Mouse (Mus musculus) gastrocnemius, postnatal 10 days (tissue): Measurements from ENCODE around the gene Pgf. TPM values are rescaled to one million over a fixed set of nuclear protein-coding genes. Genes with fewer than 3 reads are reported as not detected.

Experiments
- DNase-seq: peaks from one replicate; pipeline ENCODE4 v3.0.0; 2021; ENCODE audit warnings: mixed read lengths
- total RNA-seq, 2 experiments: library from RNA; stranded (reverse); gene quantifications; 2 replicates each; pipeline ENCODE4 v1.2.3; 2021

The Pgf gene
- total RNA-seq, 2 experiments from 2014 or later: 2.4 to 4.0 TPM

- no peak for DNase-seq
Measured at GRCm38 (mm10) chr12:85123645-85124044, 53.9 kb downstream of the Pgf start.

DNA sequence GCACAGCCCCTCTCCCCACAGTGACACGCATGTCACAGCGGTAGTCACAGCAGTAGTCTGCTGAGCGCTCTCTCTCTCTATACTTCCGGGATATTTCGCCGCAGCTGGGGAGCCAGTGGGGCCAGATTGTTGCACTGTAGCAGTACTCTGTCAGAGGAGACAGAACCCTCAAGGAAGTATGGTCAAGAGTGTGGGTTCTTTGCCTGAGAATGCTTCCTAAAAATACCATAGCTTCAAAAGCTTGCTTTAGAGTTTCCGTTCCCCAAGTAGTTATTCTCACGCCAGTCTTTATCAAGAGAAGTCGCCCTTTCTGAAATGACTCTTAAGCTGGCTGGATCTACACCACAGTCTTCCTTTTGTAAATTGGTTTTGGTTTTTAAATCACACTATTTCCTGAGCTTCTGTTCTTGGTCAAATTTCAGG lies 54.5 kb downstream of the Pgf start:
- DNase-seq: no peak

DNA sequence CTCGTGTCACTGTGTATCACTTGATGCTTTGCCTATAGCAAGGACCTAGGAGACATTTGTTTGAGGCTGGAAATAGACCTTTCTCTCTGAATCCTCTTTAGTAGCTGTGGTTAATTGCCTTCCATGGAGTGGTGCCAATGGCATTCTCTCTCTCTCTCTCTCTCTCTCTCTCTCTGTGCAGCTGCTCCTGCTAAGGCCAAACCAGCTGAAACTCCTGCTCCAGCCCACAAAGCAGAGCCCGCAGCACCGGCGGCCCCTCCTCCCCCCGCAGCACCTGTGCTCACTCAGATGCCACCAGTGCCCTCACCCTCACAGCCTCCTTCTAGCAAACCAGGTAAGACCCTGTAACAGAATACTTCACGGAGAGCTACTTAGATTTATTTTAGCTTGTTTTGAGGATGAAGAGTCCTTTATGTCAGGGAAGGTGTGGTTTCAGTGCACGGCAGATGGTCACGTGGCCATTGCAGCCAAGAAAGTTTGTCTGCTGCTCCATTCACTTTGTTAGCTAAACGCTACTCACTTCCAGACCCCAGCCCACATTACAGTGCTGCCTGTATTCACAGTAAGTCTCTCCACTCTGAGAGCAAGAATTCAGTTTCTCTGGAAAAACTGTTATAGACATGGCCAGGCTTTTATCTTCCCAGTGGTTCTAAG lies 55.7 kb downstream of the Pgf start:
- DNase-seq: no peak

Other genes starting within 250 kb of the Pgf start
- 10 to 100 TPM; 37.5 to 37.6 TPM for gene Fcf1, start 206.9 kb downstream of the Pgf start, total RNA-seq
- 10 to 100 TPM; 20.8 to 23.4 TPM for gene Arel1, start 206.9 kb downstream of the Pgf start, total RNA-seq
- 10 to 100 TPM; 20.4 to 27.7 TPM for gene Ylpm1, start 181.5 kb downstream of the Pgf start, total RNA-seq
- 1 to 10 TPM; 2.6 to 2.9 TPM for gene Prox2, start 67.0 kb downstream of the Pgf start, total RNA-seq
- gene Dlst, start 67.0 kb downstream of the Pgf start, total RNA-seq: 100 to 1,000 TPM; 284 to 308 TPM
- under 1 TPM; 0.33 to 0.68 TPM for gene Rps6kl1, start 26.5 kb downstream of the Pgf start, total RNA-seq
- gene Eif2b2, start 41.7 kb upstream of the Pgf start, total RNA-seq: 10 to 100 TPM; 76.1 to 95.2 TPM
- 10 to 100 TPM in 1 of 2 experiments, 1 to 10 TPM in 1; 8.7 to 10.8 TPM for gene Mlh3, start 92.8 kb upstream of the Pgf start, total RNA-seq
- gene Acyp1, start 110.6 kb upstream of the Pgf start, total RNA-seq: 10 to 100 TPM; 20.5 to 24.9 TPM
- under 1 TPM; 0.63 TPM for gene Zc2hc1c, start 110.8 kb upstream of the Pgf start, total RNA-seq
- gene Nek9, start 161.6 kb upstream of the Pgf start, total RNA-seq: 10 to 100 TPM; 50.5 to 50.7 TPM
- gene Tmed10, start 197.1 kb upstream of the Pgf start, total RNA-seq: 100 to 1,000 TPM; 149 to 160 TPM